Mouse (Mus musculus): Measurements from ENCODE around the gene Cyp11a1. TPM values are rescaled to one million over a fixed set of nuclear protein-coding genes. Genes with fewer than 3 reads are reported as not detected.

Cyp11a1 gene
- polyA plus RNA-seq, 1 experiment from 2014 or later, result 0.12 TPM

DNA sequence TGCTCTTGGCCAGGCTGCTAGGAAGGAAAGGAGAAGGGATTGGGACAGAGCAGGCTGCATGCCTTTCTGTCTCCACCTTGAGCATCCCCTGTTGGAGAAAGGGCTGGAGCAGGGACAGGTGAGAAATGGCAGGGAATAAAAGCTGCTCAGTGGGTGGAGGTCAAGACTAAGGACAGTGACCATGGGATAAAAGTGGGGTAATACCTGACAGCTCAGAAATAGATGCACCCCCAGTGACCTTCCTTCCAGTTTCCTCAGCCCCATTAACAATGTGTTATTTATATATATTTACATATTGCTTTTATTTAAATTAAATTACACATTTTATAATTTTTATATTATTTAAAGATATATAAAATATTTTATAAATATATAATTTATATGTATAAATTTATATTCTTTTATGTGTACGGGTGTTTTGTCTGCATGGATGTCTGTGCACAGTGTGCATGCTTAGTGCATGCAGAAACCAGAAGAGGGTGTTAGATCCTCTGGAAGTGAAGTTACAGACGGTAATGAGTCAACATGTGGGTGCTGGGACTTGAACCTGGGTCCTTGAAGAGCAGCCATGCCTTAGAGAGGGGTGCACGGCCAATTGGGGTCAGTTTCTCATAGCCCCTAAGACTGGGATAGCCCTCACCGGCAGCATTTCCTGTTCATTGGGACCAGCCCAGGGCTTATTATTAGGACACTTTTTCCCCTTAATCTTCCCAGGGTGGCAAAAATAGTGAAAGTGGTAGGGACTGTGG is 42.8 kb upstream of the Cyp11a1 start:
- Histone ChIP-seq H3K9me3 (ENCODE audit: control insufficient read depth, low read length) (no peaks in the 10 kb centered on the region), H3K4me3 (ENCODE audit: low read depth, low read length) (no peak overlapping the region), H3K4me2 (ENCODE audit: low read depth, severe bottlenecking) (no peak overlapping the region), H3K27ac (replicated peaks; ENCODE audit: low read depth, low read length) (no peak overlapping the region), H3K4me1 (ENCODE audit: control insufficient read depth, insufficient read depth, low read length) (no peaks in the 10 kb centered on the region), H3K27me3 (ENCODE audit: control insufficient read depth, insufficient read depth, low read length) (no peaks in the 10 kb centered on the region), H3K36me3 (ENCODE audit: control insufficient read depth, insufficient read depth, low read length) (no peaks in the 10 kb centered on the region), H3K9ac (ENCODE audit: low read length) (no peak overlapping the region)
- WGBS, result 84% methylated on average over 4 of the region's 4 CpGs
- no peak for ATAC-seq (ENCODE audit: insufficient number of reproducible peaks, low FRiP score, low TSS enrichment, low read depth)
- no peak for DNase-seq (ENCODE audit: low spot score)

DNA sequence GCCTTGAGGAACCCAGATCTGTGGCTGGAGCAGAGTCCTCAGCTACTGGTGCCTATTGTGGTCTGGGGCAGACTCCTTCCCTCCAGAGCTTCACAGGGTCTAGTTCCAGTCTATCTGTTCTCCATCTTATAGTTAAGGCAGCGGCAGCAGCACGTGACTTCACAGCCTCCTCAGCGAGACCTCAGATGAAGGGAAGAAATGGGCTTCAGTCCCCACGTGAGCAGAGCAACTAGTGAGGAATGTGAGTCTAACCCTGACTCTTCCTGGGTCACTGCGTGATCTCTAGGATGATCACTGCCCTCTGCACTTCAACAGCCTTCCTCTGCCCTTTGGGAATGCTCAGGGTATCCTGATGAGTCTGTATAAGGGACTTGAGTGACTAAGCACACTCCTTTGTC is 42.2 kb upstream of the Cyp11a1 start:
- ATAC-seq (ENCODE audit: insufficient number of reproducible peaks, low FRiP score, low TSS enrichment, low read depth) (no peak), DNase-seq (ENCODE audit: low spot score) (no peak)
- Histone ChIP-seq H3K27me3 (ENCODE audit: control insufficient read depth, insufficient read depth, low read length) (no peaks in the 10 kb centered on the region), H3K36me3 (ENCODE audit: control insufficient read depth, insufficient read depth, low read length) (no peaks in the 10 kb centered on the region), H3K9me3 (ENCODE audit: control insufficient read depth, low read length) (no peaks in the 10 kb centered on the region), H3K9ac (ENCODE audit: low read length) (no peak overlapping the region), H3K27ac (replicated peaks; ENCODE audit: low read depth, low read length) (no peak overlapping the region), H3K4me1 (ENCODE audit: control insufficient read depth, insufficient read depth, low read length) (no peaks in the 10 kb centered on the region), H3K4me2 (ENCODE audit: low read depth, severe bottlenecking) (no peak overlapping the region), H3K4me3 (ENCODE audit: low read depth, low read length) (no peak overlapping the region)
- 77% methylated on average over 5 of the region's 5 CpGs for WGBS

GRCm38 (mm10) chr9:57964528-57965250 is 41.5 kb upstream of the Cyp11a1 start:
- DNase-seq (ENCODE audit: low spot score) (no peak), ATAC-seq (ENCODE audit: insufficient number of reproducible peaks, low FRiP score, low TSS enrichment, low read depth) (no peak)
- Histone ChIP-seq H3K9me3 (ENCODE audit: control insufficient read depth, low read length) (no peaks in the 10 kb centered on the region), H3K27ac (replicated peaks; ENCODE audit: low read depth, low read length) (no peak overlapping the region), H3K4me3 (ENCODE audit: low read depth, low read length) (no peak overlapping the region), H3K4me1 (ENCODE audit: control insufficient read depth, insufficient read depth, low read length) (no peaks in the 10 kb centered on the region), H3K36me3 (ENCODE audit: control insufficient read depth, insufficient read depth, low read length) (no peaks in the 10 kb centered on the region), H3K9ac (ENCODE audit: low read length) (no peak overlapping the region), H3K27me3 (ENCODE audit: control insufficient read depth, insufficient read depth, low read length) (no peaks in the 10 kb centered on the region), H3K4me2 (ENCODE audit: low read depth, severe bottlenecking) (no peak overlapping the region)
- WGBS, result 77% methylated on average over 6 of the region's 6 CpGs

- no peaks in the 10 kb centered on the region for H3K4me1 ChIP-seq (ENCODE audit: control insufficient read depth, insufficient read depth, low read length)
- no peaks in the 10 kb centered on the region for H3K27me3 ChIP-seq (ENCODE audit: control insufficient read depth, insufficient read depth, low read length)
- H3K36me3 ChIP-seq (ENCODE audit: control insufficient read depth, insufficient read depth, low read length), result no peaks in the 10 kb centered on the region
- no peak overlapping the region for H3K27ac ChIP-seq (replicated peaks; ENCODE audit: low read depth, low read length)
- H3K4me3 ChIP-seq (ENCODE audit: low read depth, low read length), result no peak overlapping the region
- ATAC-seq (ENCODE audit: insufficient number of reproducible peaks, low FRiP score, low TSS enrichment, low read depth), result no peak
- H3K9me3 ChIP-seq (ENCODE audit: control insufficient read depth, low read length), result no peaks in the 10 kb centered on the region
- no peak overlapping the region for H3K4me2 ChIP-seq (ENCODE audit: low read depth, severe bottlenecking)
- 61% methylated on average over 12 of the region's 12 CpGs for WGBS
- H3K9ac ChIP-seq (ENCODE audit: low read length), result no peak overlapping the region
- no peak for DNase-seq (ENCODE audit: low spot score)
Observed at GRCm38 (mm10) chr9:57965281-57966185, 40.7 kb upstream of the Cyp11a1 start.

- H3K27ac ChIP-seq (replicated peaks; ENCODE audit: low read depth, low read length), result no peak overlapping the region
- H3K4me3 ChIP-seq (ENCODE audit: low read depth, low read length), result no peak overlapping the region
- 78% methylated on average over 14 of the region's 14 CpGs for WGBS
Observed at GRCm38 (mm10) chr9:57967237-57967960, 38.8 kb upstream of the Cyp11a1 start.

DNA sequence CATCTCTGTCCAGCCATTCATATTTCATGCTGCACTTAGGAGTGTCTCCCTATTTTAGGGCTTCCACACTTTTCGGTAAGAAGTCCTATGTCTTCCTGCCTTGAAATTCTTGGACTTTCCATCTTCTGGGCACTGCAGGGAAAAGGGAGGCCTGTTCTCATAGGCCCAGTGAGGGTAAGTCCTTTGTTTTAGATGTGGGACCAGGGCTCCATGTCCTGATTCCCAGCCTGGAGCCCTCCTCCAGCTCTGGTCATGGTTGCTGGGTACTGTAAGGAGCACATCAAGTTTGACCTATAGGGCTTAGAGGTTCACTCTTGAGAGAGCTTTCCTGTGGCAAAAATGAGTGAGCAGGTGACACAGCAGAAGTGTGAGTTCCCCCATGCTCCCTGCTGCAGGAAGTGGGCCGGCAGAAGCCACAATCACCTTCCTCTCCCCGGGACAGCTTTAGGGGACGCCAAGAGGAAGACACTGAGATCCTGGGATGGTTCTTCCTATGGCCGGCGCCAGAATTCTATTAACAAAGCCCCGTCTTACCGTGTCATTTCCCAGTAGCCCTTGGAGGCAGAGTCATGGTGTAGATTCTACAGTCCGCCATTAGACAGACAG is 37.9 kb upstream of the Cyp11a1 start:
- no peak overlapping the region for H3K4me2 ChIP-seq (ENCODE audit: low read depth, severe bottlenecking)
- H3K9ac ChIP-seq (ENCODE audit: low read length), result no peak overlapping the region
- no peaks in the 10 kb centered on the region for H3K27me3 ChIP-seq (ENCODE audit: control insufficient read depth, insufficient read depth, low read length)
- no peaks in the 10 kb centered on the region for H3K9me3 ChIP-seq (ENCODE audit: control insufficient read depth, low read length)
- ATAC-seq (ENCODE audit: insufficient number of reproducible peaks, low FRiP score, low TSS enrichment, low read depth) (no peak), DNase-seq (ENCODE audit: low spot score) (no peak)
- H3K4me1 ChIP-seq (ENCODE audit: control insufficient read depth, insufficient read depth, low read length), result peaks cover 13% of the 10 kb centered on the region
- H3K27ac ChIP-seq (replicated peaks; ENCODE audit: low read depth, low read length), result no peak overlapping the region
- H3K36me3 ChIP-seq (ENCODE audit: control insufficient read depth, insufficient read depth, low read length), result no peaks in the 10 kb centered on the region
- no peak overlapping the region for H3K4me3 ChIP-seq (ENCODE audit: low read depth, low read length)
- 86% methylated on average over 9 of the region's 9 CpGs for WGBS

More at GRCm38 (mm10) chr9:57967237-57967960, 38.8 kb upstream of the Cyp11a1 start:
- Histone ChIP-seq H3K36me3 (ENCODE audit: control insufficient read depth, insufficient read depth, low read length) (no peaks in the 10 kb centered on the region), H3K27me3 (ENCODE audit: control insufficient read depth, insufficient read depth, low read length) (no peaks in the 10 kb centered on the region), H3K4me1 (ENCODE audit: control insufficient read depth, insufficient read depth, low read length) (peaks cover 6% of the 10 kb centered on the region), H3K4me2 (ENCODE audit: low read depth, severe bottlenecking) (no peak overlapping the region), H3K9ac (ENCODE audit: low read length) (no peak overlapping the region), H3K9me3 (ENCODE audit: control insufficient read depth, low read length) (no peaks in the 10 kb centered on the region)
- DNase-seq (ENCODE audit: low spot score), result no peak
- no peak for ATAC-seq (ENCODE audit: insufficient number of reproducible peaks, low FRiP score, low TSS enrichment, low read depth)

DNA sequence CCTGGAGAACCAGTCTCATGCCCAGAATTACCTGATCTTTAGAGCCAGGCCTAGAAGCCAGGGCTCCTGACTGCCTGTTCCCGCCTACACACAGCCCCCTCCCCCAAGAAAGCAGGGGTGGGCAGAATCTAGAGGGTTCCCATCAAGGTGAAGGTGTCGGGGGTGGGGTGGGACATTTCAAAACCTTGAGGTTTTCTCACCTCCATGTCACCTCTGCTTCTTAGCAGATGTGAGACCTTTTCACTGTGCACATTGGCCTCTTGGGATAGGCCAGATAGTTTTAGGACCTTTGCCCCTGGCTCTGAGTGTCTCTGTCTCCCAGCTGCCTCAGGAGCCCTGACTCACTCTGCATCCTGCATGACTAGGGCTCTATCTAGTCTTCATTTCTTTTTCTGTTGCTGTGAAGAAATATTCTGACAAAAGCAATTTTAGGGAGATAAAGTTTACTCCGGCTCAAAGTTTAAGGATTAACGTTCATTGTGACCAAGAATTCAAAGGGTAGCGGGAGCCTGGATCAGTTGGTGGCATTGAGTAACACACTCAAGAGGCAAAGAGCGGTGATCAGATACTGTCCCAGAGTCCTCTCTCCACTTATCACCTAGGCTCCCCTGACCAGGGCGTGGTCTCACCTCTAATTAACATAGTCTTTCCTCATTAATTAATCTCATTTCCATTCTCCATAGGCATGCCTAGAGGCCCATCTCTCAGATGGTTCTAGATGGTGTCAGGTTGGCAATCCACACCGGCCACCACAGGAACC is 37.2 kb upstream of the Cyp11a1 start:
- Histone ChIP-seq H3K9ac (ENCODE audit: low read length) (no peak overlapping the region), H3K9me3 (ENCODE audit: control insufficient read depth, low read length) (no peaks in the 10 kb centered on the region), H3K36me3 (ENCODE audit: control insufficient read depth, insufficient read depth, low read length) (no peaks in the 10 kb centered on the region), H3K27ac (replicated peaks; ENCODE audit: low read depth, low read length) (no peak overlapping the region), H3K4me3 (ENCODE audit: low read depth, low read length) (no peak overlapping the region), H3K27me3 (ENCODE audit: control insufficient read depth, insufficient read depth, low read length) (no peaks in the 10 kb centered on the region), H3K4me2 (ENCODE audit: low read depth, severe bottlenecking) (no peak overlapping the region), H3K4me1 (ENCODE audit: control insufficient read depth, insufficient read depth, low read length) (peaks cover 15% of the 10 kb centered on the region)
- no peak for DNase-seq (ENCODE audit: low spot score)
- no peak for ATAC-seq (ENCODE audit: insufficient number of reproducible peaks, low FRiP score, low TSS enrichment, low read depth)
- WGBS, result 91% methylated on average over 8 of the region's 8 CpGs
